Comparison of ENCODE assay signal across 17 mouse cellular contexts in the genomic region with DNA sequence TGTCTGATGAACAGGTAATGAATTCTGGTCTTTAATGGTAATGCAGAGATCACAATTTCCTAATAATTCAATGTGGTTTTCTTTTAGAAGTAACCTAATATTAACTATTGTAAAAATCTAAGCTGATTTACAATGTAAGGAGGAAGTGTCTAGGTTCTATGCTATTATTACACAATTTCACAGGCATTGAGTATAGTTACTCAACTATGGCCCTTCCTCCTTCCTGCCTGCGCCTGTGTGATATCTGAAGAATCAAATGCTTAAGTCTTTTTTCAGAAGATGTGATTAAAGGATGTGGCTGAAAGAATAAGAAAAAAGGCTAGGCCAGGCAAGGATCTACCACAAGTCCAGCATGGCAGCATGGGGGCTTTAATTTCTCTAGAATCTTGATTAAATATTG. TPM values are rescaled to one million over a fixed set of nuclear protein-coding genes. Genes with fewer than 3 reads are reported as not detected.
A peak's percentile ranks its signal among the peaks of the same experiment; 100 is the strongest.
DNase-seq lines count a peak whose midpoint lies in the region; ATAC-seq lines count a peak whose summit lies in the region.
"Had no signal": no experiment of that assay in that cellular context is flagged by ENCODE, and none has a peak within 500 bp of the region (broad histone marks: within the 10 kb centered on the region; RNA-seq: fewer than 3 reads in every experiment).

No protein-coding gene starts in this region.

- DNase-seq in 416B (ENCODE audit: low read depth) = peak; percentile 66
- peak; percentile 3 for DNase-seq in lung, postnatal 36 days

- ATAC-seq in granulocyte monocyte progenitor cell, adult 5-6 weeks (replicated peaks; ENCODE audit: poor library complexity, severe bottlenecking) = peak; percentile 94
- ATAC-seq in megakaryocyte, adult 5-6 weeks (ENCODE audit: poor library complexity, severe bottlenecking) = peak; percentile 87
- peak; percentile 76 for ATAC-seq in megakaryocyte progenitor cell, adult 5-6 weeks (replicated peaks; ENCODE audit: poor library complexity)

RNA-seq across cellular contexts. Expression of gene Gm17332, which starts 47.4 kb away (rescaled TPM):
- not detected in 2 replicates for total RNA-seq in granulocyte monocyte progenitor cell, adult 5-6 weeks (2014; fragmentation: Nextera tagmentation)
- total RNA-seq in granulocyte monocyte progenitor cell, adult 5-6 weeks (2017) = not detected in 2 replicates
- not detected in 2 replicates for total RNA-seq in megakaryocyte, adult 5-6 weeks (2015)
- not detected in 2 replicates for total RNA-seq in megakaryocyte, adult 5-6 weeks (2017)
- total RNA-seq in megakaryocyte progenitor cell, adult 5-6 weeks (2015) = not detected in 2 replicates
- total RNA-seq in megakaryocyte progenitor cell, adult 5-6 weeks (2017) = not detected in 2 replicates
- total RNA-seq: adrenal gland, adult 18-20 months; adrenal gland, adult 2 months; adrenal gland, adult 8-10 months; adrenal gland, postnatal 10 days; adrenal gland, postnatal 14 days; adrenal gland, postnatal 25 days; adrenal gland, postnatal 36 days; adrenal gland, postnatal 4 days; CH12.LX; ES-E14; G1E; MEL had no signal

Comparison
In these comparisons a context has a peak if more than half of its experiments do, and no peak if none do; other contexts are left out.
1. Peak in every context shown above with its lines: DNase-seq and ATAC-seq.